Mouse (Mus musculus) embryo, embryonic 11 days (tissue): Measurements from ENCODE around the gene Prdx1.
"Not testable (repeated sequence)": the region's sequence is repeated elsewhere in the genome, so short reads cannot be mapped to it uniquely, and the experiment has no call there.

Experiments used
- DNase-seq: peaks from one replicate; pipeline ENCODE4 v3.0.0-alpha.2; 2015

The Prdx1 gene

GRCm38 (mm10) chr4:116685402-116686061 lies at the start of gene Prdx1:
Gene Prdx1 (plus strand): TSS chr4:116685544.
- peak; percentile 95 for DNase-seq

DNA sequence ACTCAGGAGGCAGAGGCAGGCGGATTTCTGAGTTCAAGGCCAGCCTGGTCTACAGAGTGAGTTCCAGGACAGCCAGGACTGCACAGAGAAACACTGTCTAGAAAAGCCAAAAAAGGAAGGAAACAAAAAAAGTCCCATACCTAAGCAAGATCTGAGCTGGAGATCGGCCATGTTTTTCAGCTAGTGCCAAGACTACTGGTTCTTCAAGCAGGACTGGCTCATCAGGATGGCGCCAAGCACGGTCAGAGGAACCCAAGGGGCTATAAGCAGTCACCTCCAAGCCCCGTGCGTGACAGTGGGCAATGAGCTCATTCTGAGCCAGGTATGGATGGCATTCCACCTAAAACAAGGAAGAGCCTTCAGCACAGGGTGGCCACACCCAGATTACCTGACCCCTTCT lies 46.5 kb upstream of the Prdx1 start:
- no peak for DNase-seq

- no peak for DNase-seq
Observed at GRCm38 (mm10) chr4:116642071-116642470, 43.3 kb upstream of the Prdx1 start.

- DNase-seq: peak; percentile 51
Observed at GRCm38 (mm10) chr4:116644326-116644725, 41.0 kb upstream of the Prdx1 start.

GRCm38 (mm10) chr4:116645624-116646023 lies 39.7 kb upstream of the Prdx1 start:
- DNase-seq: no peak

GRCm38 (mm10) chr4:116649411-116649810 lies 35.9 kb upstream of the Prdx1 start:
- DNase-seq: no peak

GRCm38 (mm10) chr4:116650365-116650764 lies 35.0 kb upstream of the Prdx1 start:
- no peak for DNase-seq

- peak; percentile 95 for DNase-seq
Observed at GRCm38 (mm10) chr4:116650924-116651796, 34.2 kb upstream of the Prdx1 start, which contains the start of gene Akr1a1. Gene Akr1a1 (minus strand): TSS chr4:116651680.

DNA sequence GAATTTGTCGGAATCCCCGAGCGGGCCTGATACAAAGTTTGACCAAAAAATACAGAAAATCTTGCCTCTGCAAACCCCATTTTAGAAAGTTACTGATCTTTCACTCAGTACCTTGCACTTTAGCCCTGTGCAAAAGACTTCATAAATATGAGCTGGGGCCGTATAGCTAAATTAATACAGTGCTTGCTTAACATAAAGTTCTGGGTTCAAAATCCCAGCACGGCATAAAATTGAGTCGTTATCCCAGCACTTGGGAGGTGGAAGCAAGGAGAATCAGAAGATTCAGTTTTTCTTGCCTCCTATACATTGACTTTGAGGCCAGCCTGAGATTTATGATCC lies 33.6 kb upstream of the Prdx1 start:
- DNase-seq: no peak

GRCm38 (mm10) chr4:116653228-116653627 lies 32.1 kb upstream of the Prdx1 start:
- DNase-seq: no peak

GRCm38 (mm10) chr4:116655100-116655499 lies 30.2 kb upstream of the Prdx1 start:
- DNase-seq: no peak

DNA sequence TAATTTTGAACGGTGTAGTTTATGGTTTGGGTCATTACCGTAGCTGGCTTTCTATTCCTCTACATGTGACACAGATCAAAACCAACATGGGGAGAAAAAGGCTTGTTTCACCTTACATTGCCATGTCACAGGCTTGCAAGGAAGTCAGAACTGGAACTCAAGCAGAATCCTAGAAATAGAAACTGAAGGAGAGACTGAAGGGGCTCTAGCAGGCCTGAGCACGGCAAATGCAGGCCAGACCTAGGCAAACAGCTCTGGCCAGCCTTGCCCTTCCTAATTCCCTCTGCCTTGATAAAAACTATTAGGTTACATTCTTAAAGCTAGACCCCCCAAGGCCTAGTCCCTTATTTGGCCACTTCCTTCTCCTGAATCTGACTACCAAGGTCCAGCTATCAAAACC lies 29.7 kb upstream of the Prdx1 start:
- no peak for DNase-seq

GRCm38 (mm10) chr4:116657971-116658370 lies 27.4 kb upstream of the Prdx1 start:
- DNase-seq: no peak

- no peak for DNase-seq
Observed at GRCm38 (mm10) chr4:116659474-116659873, 25.9 kb upstream of the Prdx1 start.

DNA sequence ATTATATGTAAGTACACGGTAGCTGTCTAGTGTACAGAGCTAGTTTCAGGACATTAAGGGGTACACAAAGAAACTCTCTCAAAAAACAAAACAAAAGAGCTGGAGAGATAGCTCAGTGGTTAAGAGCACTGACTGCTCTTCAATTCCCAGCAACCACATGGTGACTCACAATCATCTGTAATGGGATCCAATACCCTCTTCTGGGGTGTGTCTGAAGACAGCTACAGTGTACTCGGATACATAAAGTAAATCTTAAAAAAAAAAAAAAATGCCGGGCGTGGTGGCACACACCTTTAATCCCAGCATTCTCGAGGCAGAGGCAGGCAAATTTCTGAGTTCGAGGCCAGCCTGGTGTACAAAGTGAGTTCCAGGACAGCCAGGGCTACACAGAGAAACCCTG lies 25.4 kb upstream of the Prdx1 start:
- DNase-seq: not testable (repeated sequence)

DNA sequence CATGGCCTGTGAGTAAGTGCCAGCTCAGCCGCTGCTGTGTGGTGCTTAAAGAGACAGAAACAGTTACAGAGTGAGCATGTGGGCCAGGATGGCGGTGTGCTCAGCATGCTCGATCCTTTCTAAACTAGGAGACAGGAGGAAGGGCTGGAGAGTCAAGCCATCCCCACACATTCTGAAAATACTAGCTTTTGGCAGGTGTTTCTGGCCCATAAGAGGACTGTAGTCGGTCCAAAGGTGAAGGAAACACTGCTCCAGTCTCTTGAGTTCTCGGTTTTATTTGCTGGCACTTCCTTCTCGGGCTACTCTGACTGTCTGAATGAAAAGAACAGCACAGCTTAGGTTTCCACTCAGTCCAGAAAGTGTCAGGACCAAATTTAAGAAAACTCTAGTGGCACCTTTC lies 24.5 kb upstream of the Prdx1 start:
- no peak for DNase-seq

DNA sequence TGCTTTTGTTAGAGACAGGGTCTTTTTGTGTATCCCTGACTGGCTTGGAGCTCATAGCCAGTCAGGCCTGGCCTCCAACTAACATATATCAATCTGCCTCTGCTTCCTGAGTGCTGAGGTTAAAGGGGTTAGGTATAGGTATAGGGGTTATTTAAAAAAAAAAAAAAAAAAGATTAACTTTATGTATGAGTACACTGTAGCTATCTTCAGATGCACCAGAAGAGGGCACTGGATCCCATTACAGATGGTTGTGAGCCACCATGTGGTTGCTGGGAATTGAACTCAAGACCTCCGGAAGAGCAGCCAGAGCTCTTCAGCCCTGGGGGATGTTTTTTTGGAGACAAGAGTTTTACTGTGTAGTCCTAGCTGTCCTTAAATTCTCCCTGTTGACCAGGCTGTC lies 23.3 kb upstream of the Prdx1 start:
- DNase-seq: no peak

GRCm38 (mm10) chr4:116666625-116667024 lies 18.7 kb upstream of the Prdx1 start:
- DNase-seq: no peak

- no peak for DNase-seq
Observed at GRCm38 (mm10) chr4:116668145-116668544, 17.2 kb upstream of the Prdx1 start.

GRCm38 (mm10) chr4:116669291-116669690 lies 16.1 kb upstream of the Prdx1 start:
- DNase-seq: peak; percentile 17

- no peak for DNase-seq
Observed at GRCm38 (mm10) chr4:116672785-116673184, 12.6 kb upstream of the Prdx1 start.

- DNase-seq: not testable (repeated sequence)
Observed at GRCm38 (mm10) chr4:116674761-116675160, 10.6 kb upstream of the Prdx1 start.

DNA sequence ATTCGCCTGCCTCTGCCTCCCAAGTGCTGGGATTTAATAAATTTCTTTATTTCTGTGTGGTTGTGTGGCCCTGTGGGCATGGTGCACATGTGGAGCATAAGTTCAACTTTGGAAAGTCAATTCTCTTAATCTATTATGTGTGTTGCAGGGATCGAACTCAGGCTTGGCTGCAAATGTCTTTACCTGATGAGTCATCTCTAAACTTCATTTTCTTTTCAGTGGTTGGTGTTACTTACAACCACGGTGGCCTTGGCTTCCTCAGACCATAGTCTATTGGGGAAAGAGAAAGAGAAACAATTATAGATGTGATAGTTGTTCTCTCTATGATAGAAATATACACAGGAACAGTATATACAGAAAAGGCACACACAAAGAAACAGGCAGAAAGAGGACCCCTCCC lies 9.3 kb upstream of the Prdx1 start:
- no peak for DNase-seq

DNA sequence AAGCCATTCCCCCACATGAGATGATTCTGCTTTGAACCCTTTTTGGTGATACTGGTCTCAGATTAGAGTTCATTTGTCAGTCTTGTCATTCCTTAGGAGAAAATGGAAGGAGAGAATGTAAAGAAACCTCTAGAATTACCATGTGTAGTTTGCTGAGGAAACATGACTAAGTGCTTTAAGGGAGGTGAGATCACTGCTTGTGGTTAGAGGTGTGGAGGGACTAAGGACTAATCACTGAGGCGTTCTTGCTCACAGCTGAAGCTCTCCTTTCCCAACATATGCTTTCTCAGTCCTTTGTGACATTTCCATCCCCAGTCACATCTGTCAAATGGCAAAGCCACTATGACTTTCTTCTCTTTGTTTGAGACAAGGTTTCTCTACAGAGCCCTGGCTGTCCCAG lies 7.5 kb upstream of the Prdx1 start:
- no peak for DNase-seq
